Mouse (Mus musculus) kidney, embryonic 16.5 days (tissue): ENCODE results near the gene Nup62cl. TPM values are rescaled to one million over a fixed set of nuclear protein-coding genes. Genes with fewer than 3 reads are reported as not detected.

Source experiments
- polyA plus RNA-seq: library from polyadenylated mRNA; unstranded; fragments of >200 nt; fragmentation: Nextera tagmentation; extraction: Ambion mirVana; gene quantifications from 2 replicates; pipeline ENCODE4 v1.2.1, GENCODE M21; 2015

Gene Nup62cl
- polyA plus RNA-seq, 1 experiment from 2014 or later, result 2.5 TPM

Other genes with a start within 250 kb of the Nup62cl start
- 11.1 and 15.0 TPM in 2 replicates for gene Morc4, start 191.0 kb downstream of the Nup62cl start, polyA plus RNA-seq
- gene Rbm41, start 64.1 kb downstream of the Nup62cl start, polyA plus RNA-seq, result 4.2 and 4.7 TPM in 2 replicates
- gene Pih1h3b, start 167 bp upstream of the Nup62cl start, polyA plus RNA-seq, result not detected in 2 replicates